8 mouse cellular contexts compared by ENCODE assay signal in the genomic region with DNA sequence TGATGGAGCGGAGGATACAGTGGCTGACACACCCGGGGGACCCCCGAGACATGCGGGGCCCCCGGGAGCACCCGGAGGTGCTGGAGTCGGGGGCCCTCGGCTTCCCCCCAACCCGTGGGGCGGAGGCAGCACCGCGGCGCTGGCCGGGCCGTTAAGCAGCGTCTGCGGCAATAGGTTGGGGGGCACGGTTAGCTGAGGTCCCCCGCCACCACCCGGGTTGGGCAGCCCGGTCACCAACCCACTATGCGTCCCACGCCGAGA. TPM values are rescaled to one million over a fixed set of nuclear protein-coding genes. Genes with fewer than 3 reads are reported as not detected.
DNase-seq lines count a peak whose midpoint lies in the region; ATAC-seq and TF ChIP-seq lines count a peak whose summit lies in the region.

No protein-coding gene starts in this region.

- peaks cover 35% of the 10 kb centered on the region for H3K4me1 ChIP-seq in kidney, postnatal 0 days (replicated peaks; ENCODE audit: insufficient read depth, low read length)
- H3K4me1 ChIP-seq in cortical plate, adult 2 months (ENCODE audit: control insufficient read depth, insufficient read depth, low read length): peaks cover 12% of the 10 kb centered on the region; the same call in 1 of the 2 replicates
- peaks cover 64% of the 10 kb centered on the region for H3K4me1 ChIP-seq in hindbrain, embryonic 15.5 days (replicated peaks)
- peaks cover 45% of the 10 kb centered on the region for H3K4me1 ChIP-seq in midbrain, embryonic 16.5 days (ENCODE audit: control insufficient read depth, insufficient read depth, low read length)

- WGBS in kidney, postnatal 0 days: under 1% methylated on average over 24 of the region's 24 CpGs
- WGBS in hindbrain, embryonic 15.5 days: under 1% methylated on average over 24 of the region's 24 CpGs
- under 1% methylated on average over 21 of the region's 24 CpGs for WGBS in midbrain, embryonic 16.5 days

- no peaks in the 10 kb centered on the region for H3K36me3 ChIP-seq in kidney, postnatal 0 days (ENCODE audit: insufficient read depth, low read length)
- H3K36me3 ChIP-seq in hindbrain, embryonic 15.5 days: no peaks in the 10 kb centered on the region
- no peaks in the 10 kb centered on the region; the same call in 1 of the 2 replicates for H3K36me3 ChIP-seq in midbrain, embryonic 16.5 days (ENCODE audit: control insufficient read depth, insufficient read depth, low read length)

- peak overlapping the region; percentile 93 for H3K4me2 ChIP-seq in kidney, postnatal 0 days (ENCODE audit: low read length)
- peak overlapping the region; percentile 80 for H3K4me2 ChIP-seq in hindbrain, embryonic 15.5 days
- H3K4me2 ChIP-seq in midbrain, embryonic 16.5 days (ENCODE audit: low read length): peak overlapping the region; percentile 79

- H3K4me3 ChIP-seq in kidney, postnatal 0 days (replicated peaks; ENCODE audit: low read depth, low read length): peak overlapping the region; percentile 90
- H3K4me3 ChIP-seq in cortical plate, adult 2 months (ENCODE audit: insufficient read depth, low read length): peak overlapping the region; percentile 72
- H3K4me3 ChIP-seq in hindbrain, embryonic 15.5 days: peak overlapping the region; percentile 66
- peak overlapping the region; percentile 91 for H3K4me3 ChIP-seq in midbrain, embryonic 16.5 days (ENCODE audit: low read depth, low read length)

- no peaks in the 10 kb centered on the region for H3K9me3 ChIP-seq in kidney, postnatal 0 days (replicated peaks; ENCODE audit: low read length)
- H3K9me3 ChIP-seq in hindbrain, embryonic 15.5 days: no peaks in the 10 kb centered on the region
- H3K9me3 ChIP-seq in midbrain, embryonic 16.5 days (replicated peaks; ENCODE audit: control insufficient read depth, low read length, poor library complexity, severe bottlenecking): no peaks in the 10 kb centered on the region

- TF ChIP-seq POLR2A in cortical plate, adult 2 months (IDR thresholded peaks at IDR 0.05; ENCODE audit: extremely low read depth, insufficient read depth, low read length): no peak

- no peaks in the 10 kb centered on the region for H3K27me3 ChIP-seq in kidney, postnatal 0 days (ENCODE audit: insufficient read depth, low read length)
- H3K27me3 ChIP-seq in hindbrain, embryonic 15.5 days: no peaks in the 10 kb centered on the region
- H3K27me3 ChIP-seq in midbrain, embryonic 16.5 days (ENCODE audit: control insufficient read depth, insufficient read depth, low read depth, low read length): no peaks in the 10 kb centered on the region

- H3K9ac ChIP-seq in kidney, postnatal 0 days (ENCODE audit: low read depth, low read length): peak overlapping the region; percentile 97
- peak overlapping the region; percentile 95 for H3K9ac ChIP-seq in hindbrain, embryonic 15.5 days
- H3K9ac ChIP-seq in midbrain, embryonic 16.5 days (ENCODE audit: low read depth, low read length): peak overlapping the region; percentile 98

- no peak for ATAC-seq in kidney, postnatal 0 days (replicated peaks; ENCODE audit: low FRiP score, low read depth)
- no peak for ATAC-seq in hindbrain, embryonic 15.5 days (ENCODE audit: low FRiP score, low read depth)
- ATAC-seq in midbrain, embryonic 16.5 days: no peak
- ATAC-seq in granulocyte monocyte progenitor cell, adult 5-6 weeks (replicated peaks; ENCODE audit: poor library complexity, severe bottlenecking): no peak
- no peak for ATAC-seq in activated CD4-positive, CD25-positive, alpha-beta regulatory T cell, adult 4 months

- DNase-seq in kidney, postnatal 0 days (ENCODE audit: low spot score): no peak
- no peak for DNase-seq in kidney, postnatal 14 days
- DNase-seq in kidney, adult 9 months: no peak

- no peak for TF ChIP-seq CTCF in kidney, postnatal 0 days (IDR thresholded peaks at IDR 0.05; ENCODE audit: low read depth)
- no peak for TF ChIP-seq CTCF in cortical plate, adult 2 months (IDR thresholded peaks at IDR 0.05; ENCODE audit: extremely low read depth, insufficient read depth, low read length)

- H3K27ac ChIP-seq in kidney, postnatal 0 days: peak overlapping the region; percentile 100
- peak overlapping the region; percentile 100 for H3K27ac ChIP-seq in cortical plate, adult 2 months (ENCODE audit: insufficient read depth, low read length)
- H3K27ac ChIP-seq in hindbrain, embryonic 15.5 days (replicated peaks): peak overlapping the region; percentile 100
- H3K27ac ChIP-seq in midbrain, embryonic 16.5 days (ENCODE audit: low read length): peak overlapping the region; percentile 99

RNA-seq across cellular contexts. Expression of gene Irf2bpl, which starts 1.6 kb away (rescaled TPM):
- polyA plus RNA-seq in kidney, postnatal 0 days (2015; fragmentation: Nextera tagmentation; extraction: Ambion mirVana): 52.1 and 57.9 TPM in 2 replicates
- polyA plus RNA-seq in cortical plate, adult 2 months (2012; rRNA removed): 35.7 and 37.1 TPM in 2 replicates
- 72.9 and 87.3 TPM in 2 replicates for polyA plus RNA-seq in hindbrain, embryonic 15.5 days (2015; fragmentation: Nextera tagmentation; extraction: Ambion mirVana)
- polyA plus RNA-seq in midbrain, embryonic 16.5 days (2015; fragmentation: Nextera tagmentation; extraction: Ambion mirVana): 69.3 and 76.9 TPM in 2 replicates
- 1.2 and 1.8 TPM in 2 replicates for total RNA-seq in granulocyte monocyte progenitor cell, adult 5-6 weeks (2014; fragmentation: Nextera tagmentation)
- 0.15 and 0.78 TPM in 2 replicates for total RNA-seq in granulocyte monocyte progenitor cell, adult 5-6 weeks (2017)
- 10 to 100 TPM in 1 of 2 experiments, 1 to 10 TPM in 1; 8.6 to 13.6 TPM for polyA plus RNA-seq in activated CD4-positive, CD25-positive, alpha-beta regulatory T cell, adult 4 months (2017; shearing (Covaris generic))
